Mouse (Mus musculus) midbrain, postnatal 0 days (tissue): ENCODE measurements around the gene Gas1. TPM values are rescaled to one million over a fixed set of nuclear protein-coding genes. Genes with fewer than 3 reads are reported as not detected.

Experiments
- ATAC-seq: fragments of 200-750 bp; cut with Nextera tagmentation; 2 replicates; pipeline ENCODE4 v1.8.0; 2017; ENCODE audit warnings: moderate number of reproducible peaks, mild to moderate bottlenecking, moderate TSS enrichment, moderate library complexity; ENCODE audit not compliant: low FRiP score
- DNase-seq: peaks from one replicate; pipeline ENCODE4 v3.0.0-alpha.2; 2015; ENCODE audit warnings: low spot score
- H3K27ac ChIP-seq: fragments of 300-500 bp; sonication (generic); 2 replicates; pipeline ENCODE4 v1.5.1; 2014; ENCODE audit warnings: low read depth, mild to moderate bottlenecking, low read length, mixed read lengths
- H3K27me3 ChIP-seq: fragments of 300-500 bp; sonication (generic); 2 replicates; pipeline ENCODE4 v1.6.1; 2014; ENCODE audit warnings: low read length, control low read depth, mixed read lengths; ENCODE audit not compliant: insufficient read depth
- H3K36me3 ChIP-seq: fragments of 300-500 bp; sonication (generic); 2 replicates; pipeline ENCODE4 v1.6.1; 2014; ENCODE audit warnings: low read length, control low read depth, mixed read lengths; ENCODE audit not compliant: insufficient read depth
- H3K4me1 ChIP-seq: fragments of 300-500 bp; sonication (generic); 2 replicates; pipeline ENCODE4 v1.6.1; 2014; ENCODE audit warnings: mild to moderate bottlenecking, control low read depth, antibody characterized with exemption, low read length, mixed read lengths; ENCODE audit not compliant: insufficient read depth
- H3K4me2 ChIP-seq: fragments of 300-500 bp; sonication (generic); 2 replicates; pipeline ENCODE4 v1.6.1; 2014; ENCODE audit warnings: low read depth, mild to moderate bottlenecking, low read length, mixed read lengths; ENCODE audit not compliant: poor library complexity, severe bottlenecking
- H3K4me3 ChIP-seq: fragments of 300-500 bp; sonication (generic); 2 replicates; pipeline ENCODE4 v1.5.1; 2014; ENCODE audit warnings: low read depth, mild to moderate bottlenecking, low read length, moderate library complexity
- H3K9ac ChIP-seq: fragments of 300-500 bp; sonication (generic); replicated peaks from 2 replicates; pipeline ENCODE4 v1.6.1; 2014; ENCODE audit warnings: mild to moderate bottlenecking, low read length, moderate library complexity, mixed read lengths; ENCODE audit not compliant: poor library complexity, severe bottlenecking
- H3K9me3 ChIP-seq: fragments of 300-500 bp; sonication (generic); 2 replicates; pipeline ENCODE4 v1.6.1; 2016; ENCODE audit warnings: low read length, control low read depth
- CTCF ChIP-seq: IDR thresholded peaks from 2 replicates; pipeline ENCODE4 v1.5.1; 2016; ENCODE audit warnings: antibody characterized with exemption, mild to moderate bottlenecking
- WGBS: fragments of 180-500 bp; shearing (Covaris S2); extraction: QIAGEN DNeasy Blood & Tissue Kit; methylation state at CpG from one replicate; pipeline ENCODE4 v1.1.7; 2014; 5-methylcytosine and 5-hydroxymethylcytosine counted together
- polyA plus RNA-seq: library from polyadenylated mRNA; unstranded; fragments of >200 nt; fragmentation: Nextera tagmentation; extraction: Ambion mirVana; gene quantifications from 2 replicates; pipeline ENCODE4 v1.2.1, GENCODE M21; 2015
- total RNA-seq: library from RNA; depleted of rRNA; stranded (reverse); fragments of >200 nt; gene quantifications from 2 replicates; pipeline ENCODE4 v1.2.3, GENCODE M21; 2014

Gene Gas1
- total and polyA plus RNA-seq, 2 experiments from 2014 or later = 12.3 to 40.9 TPM

DNA sequence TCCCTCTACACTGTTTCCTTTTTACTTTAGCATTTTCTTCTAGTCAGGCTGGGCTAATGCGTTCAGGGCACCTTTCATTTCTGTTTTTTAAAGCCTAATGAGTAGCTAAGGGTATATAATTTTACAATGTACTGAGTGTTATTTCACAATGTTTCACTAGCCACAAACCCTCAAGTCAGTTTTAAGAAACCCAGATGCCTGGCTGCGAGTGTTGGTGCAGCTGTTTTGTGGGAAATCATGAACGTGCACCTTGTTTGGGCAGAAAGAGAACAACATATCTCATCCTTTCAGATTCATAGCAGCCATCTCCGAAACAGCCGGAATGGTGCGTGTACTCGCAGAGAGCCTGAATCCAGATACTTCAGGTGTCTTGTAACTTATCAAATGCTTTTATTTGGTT is 36.7 kb upstream of the Gas1 start:
- no peak overlapping the region for H3K4me2 ChIP-seq
- H3K4me3 ChIP-seq = no peak overlapping the region
- no peak overlapping the region for H3K27ac ChIP-seq
- DNase-seq = no peak
- no peak for TF ChIP-seq CTCF
- WGBS = 91% methylated on average over 7 of the region's 7 CpGs
- no peaks in the 10 kb centered on the region for H3K36me3 ChIP-seq
- H3K27me3 ChIP-seq = no peaks in the 10 kb centered on the region
- no peaks in the 10 kb centered on the region for H3K9me3 ChIP-seq
- no peak overlapping the region for H3K9ac ChIP-seq
- no peak for ATAC-seq
- H3K4me1 ChIP-seq = no peaks in the 10 kb centered on the region

DNA sequence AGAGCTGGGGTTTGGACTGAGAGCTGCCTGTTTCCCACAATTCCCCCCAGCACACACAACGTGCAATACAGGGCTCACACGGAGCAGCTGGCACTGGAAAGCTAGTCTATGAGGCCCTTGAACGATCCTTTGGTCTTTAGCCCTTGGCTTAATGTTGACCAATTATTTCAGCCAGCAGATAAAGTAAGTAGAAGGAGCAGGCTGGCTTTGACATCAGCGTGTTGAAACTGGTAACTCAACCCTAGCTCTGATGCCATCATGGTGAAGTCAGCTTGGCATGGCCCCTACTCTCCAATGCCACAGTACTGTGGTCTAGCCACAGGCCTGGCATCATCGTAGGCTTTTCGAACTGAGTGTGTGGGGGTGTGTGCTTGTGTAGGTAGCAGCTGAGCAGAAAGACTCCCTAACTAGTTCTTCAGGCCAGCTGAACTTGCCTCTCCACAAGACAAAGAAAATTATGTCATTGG is 30.0 kb upstream of the Gas1 start:
- no peak for ATAC-seq

DNA sequence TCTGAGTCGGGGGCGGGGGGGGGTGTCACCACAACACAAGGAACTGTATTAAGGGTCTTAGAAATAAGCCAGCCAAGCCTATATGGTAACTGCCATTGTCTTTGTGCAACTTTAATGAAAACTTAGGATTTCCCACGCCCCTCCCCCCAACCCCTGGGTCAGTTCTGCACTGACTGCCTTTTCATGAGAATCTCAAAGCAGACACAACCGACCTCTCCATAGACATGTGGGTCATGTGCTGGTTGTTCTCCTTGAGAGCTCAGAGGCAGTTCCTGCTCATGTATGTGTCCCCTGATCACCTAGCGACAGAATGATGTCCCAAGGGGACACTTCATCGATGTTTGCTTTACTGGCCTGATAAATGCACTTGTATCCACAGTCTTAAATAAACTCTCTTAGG is 27.6 kb upstream of the Gas1 start:
- ATAC-seq (no peak), DNase-seq (no peak)
- H3K9ac ChIP-seq = no peak overlapping the region
- no peak for TF ChIP-seq CTCF
- WGBS = 94% methylated on average over 6 of the region's 6 CpGs
- 0 out of 2 replicates have a peak, but pooled peaks cover 2% of the 10 kb centered on the region for H3K9me3 ChIP-seq
- no peaks in the 10 kb centered on the region for H3K4me1 ChIP-seq
- H3K27ac ChIP-seq = no peak overlapping the region
- no peaks in the 10 kb centered on the region for H3K27me3 ChIP-seq
- no peak overlapping the region for H3K4me2 ChIP-seq
- H3K36me3 ChIP-seq = no peaks in the 10 kb centered on the region
- H3K4me3 ChIP-seq = no peak overlapping the region

More for the DNA sequence above, 30.0 kb upstream of the Gas1 start:
- no peak for DNase-seq
- Histone ChIP-seq H3K27ac (no peak overlapping the region), H3K4me2 (no peak overlapping the region), H3K27me3 (no peaks in the 10 kb centered on the region), H3K9ac (no peak overlapping the region), H3K4me1 (no peaks in the 10 kb centered on the region), H3K4me3 (no peak overlapping the region), H3K36me3 (no peaks in the 10 kb centered on the region), H3K9me3 (0 out of 2 replicates have a peak, but pooled peaks cover 2% of the 10 kb centered on the region)
- TF ChIP-seq CTCF = no peak
- WGBS = 92% methylated on average over 6 of the region's 6 CpGs

DNA sequence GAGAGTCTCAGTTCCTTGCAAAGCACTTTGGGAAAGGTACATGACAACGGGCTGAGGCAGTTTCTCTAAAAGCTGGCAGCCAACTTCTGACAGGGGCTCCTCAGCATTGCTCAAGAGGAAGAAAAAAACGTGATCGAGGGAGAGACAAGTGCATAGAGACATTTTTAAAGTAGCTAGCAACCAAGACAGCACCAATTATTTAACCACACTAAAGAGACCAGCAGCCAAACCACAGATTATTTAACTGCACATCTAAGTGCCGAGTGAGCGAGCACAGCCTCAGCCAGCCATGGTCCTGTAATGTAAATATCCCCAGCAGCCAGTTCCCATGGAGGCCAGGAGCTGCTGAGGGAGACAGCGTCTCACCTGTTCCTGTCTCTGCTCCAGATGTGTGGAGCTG is 16.1 kb upstream of the Gas1 start:
- no peaks in the 10 kb centered on the region for H3K36me3 ChIP-seq
- no peaks in the 10 kb centered on the region for H3K9me3 ChIP-seq
- no peak overlapping the region for H3K27ac ChIP-seq
- 63% methylated on average over 6 of the region's 6 CpGs for WGBS
- H3K9ac ChIP-seq = no peak overlapping the region
- H3K4me1 ChIP-seq = no peaks in the 10 kb centered on the region
- H3K4me3 ChIP-seq = no peak overlapping the region
- no peaks in the 10 kb centered on the region; the same call in 1 of the 2 replicates for H3K27me3 ChIP-seq
- H3K4me2 ChIP-seq = no peak overlapping the region
- no peak for TF ChIP-seq CTCF
- no peak for DNase-seq
- ATAC-seq = no peak

DNA sequence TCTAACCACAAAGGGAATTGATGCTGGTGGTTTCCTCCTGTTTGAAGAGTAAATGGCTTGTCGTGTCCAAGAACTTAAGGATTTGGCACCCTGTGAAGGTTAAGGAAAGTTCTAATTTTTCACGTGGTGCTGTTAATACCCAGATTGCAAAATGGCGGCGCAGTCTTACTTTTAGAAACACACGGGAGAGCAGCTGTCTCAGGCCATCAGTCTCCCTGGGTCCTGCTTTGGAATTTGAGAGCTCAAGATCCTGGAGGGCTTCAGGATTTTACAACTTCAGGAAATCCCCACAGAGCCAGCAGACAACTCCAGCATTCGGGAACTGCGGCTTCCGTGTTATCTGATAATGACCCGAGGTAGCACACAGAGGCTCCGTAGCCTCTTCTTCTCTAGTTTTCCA is 12.8 kb upstream of the Gas1 start:
- 82% methylated on average over 10 of the region's 10 CpGs for WGBS
- ATAC-seq (no peak), DNase-seq (no peak)
- Histone ChIP-seq H3K9me3 (no peaks in the 10 kb centered on the region), H3K27ac (no peak overlapping the region), H3K27me3 (no peaks in the 10 kb centered on the region; the same call in 1 of the 2 replicates), H3K9ac (no peak overlapping the region), H3K36me3 (no peaks in the 10 kb centered on the region), H3K4me1 (no peaks in the 10 kb centered on the region), H3K4me2 (no peak overlapping the region), H3K4me3 (no peak overlapping the region)
- no peak for TF ChIP-seq CTCF

DNA sequence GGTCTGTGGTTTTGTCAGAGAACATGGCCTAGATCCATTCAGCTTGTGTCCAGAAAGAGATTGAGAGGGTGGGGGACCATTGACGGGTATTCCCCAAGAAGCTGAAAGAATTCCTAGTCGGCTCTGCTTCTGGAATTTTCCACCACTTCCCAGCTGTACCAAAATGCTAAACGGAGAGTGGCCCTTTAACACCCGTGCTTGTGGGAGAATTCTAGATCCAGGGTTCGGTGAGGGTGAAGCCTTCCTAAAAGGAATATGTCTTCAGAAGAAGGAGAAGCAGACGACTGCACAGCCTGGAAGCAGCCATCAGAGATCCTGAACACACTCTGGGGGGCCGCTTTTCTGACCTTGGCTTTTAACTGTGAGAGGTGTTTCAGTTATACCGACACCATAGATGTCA is 11.8 kb upstream of the Gas1 start:
- H3K4me1 ChIP-seq = no peaks in the 10 kb centered on the region
- no peak overlapping the region for H3K27ac ChIP-seq
- ATAC-seq = no peak
- DNase-seq = no peak
- H3K4me2 ChIP-seq = no peak overlapping the region
- no peak overlapping the region for H3K4me3 ChIP-seq
- H3K36me3 ChIP-seq = no peaks in the 10 kb centered on the region
- H3K27me3 ChIP-seq = no peaks in the 10 kb centered on the region; the same call in 1 of the 2 replicates
- H3K9ac ChIP-seq = no peak overlapping the region
- WGBS = 85% methylated on average over 8 of the region's 8 CpGs
- no peak for TF ChIP-seq CTCF
- H3K9me3 ChIP-seq = no peaks in the 10 kb centered on the region
